Mouse (Mus musculus) hindbrain, embryonic 11.5 days (tissue): ENCODE data around the gene 1700113H08Rik. TPM values are rescaled to one million over a fixed set of nuclear protein-coding genes. Genes with fewer than 3 reads are reported as not detected.

Experiments used
- ATAC-seq: fragments of 200-750 bp; cut with Nextera tagmentation; 2 replicates; pipeline ENCODE4 v1.8.0; 2017; ENCODE audit warnings: mild to moderate bottlenecking, moderate TSS enrichment, moderate library complexity; ENCODE audit not compliant: low FRiP score
- DNase-seq: peaks from one replicate; pipeline ENCODE4 v3.0.0-alpha.2; 2015; ENCODE audit warnings: low spot score
- H3K27ac ChIP-seq: fragments of 300-500 bp; sonication (generic); 2 replicates; pipeline ENCODE4 v1.5.1; 2014; ENCODE audit warnings: mild to moderate bottlenecking, low read depth, low read length
- H3K27me3 ChIP-seq: fragments of 300-500 bp; sonication (generic); 2 replicates; pipeline ENCODE4 v1.6.1; 2014; ENCODE audit warnings: mild to moderate bottlenecking, low read length, moderate library complexity, mixed read lengths; ENCODE audit not compliant: control insufficient read depth, insufficient read depth
- H3K36me3 ChIP-seq: fragments of 300-500 bp; sonication (generic); 2 replicates; pipeline ENCODE4 v1.6.1; 2014; ENCODE audit warnings: mild to moderate bottlenecking, low read length, moderate library complexity, mixed read lengths; ENCODE audit not compliant: control insufficient read depth, insufficient read depth
- H3K4me1 ChIP-seq: fragments of 300-500 bp; sonication (generic); replicated peaks from 2 replicates; pipeline ENCODE4 v1.6.1; 2014; ENCODE audit warnings: low read length, mixed read lengths; ENCODE audit not compliant: control insufficient read depth, insufficient read depth
- H3K4me2 ChIP-seq: fragments of 300-500 bp; sonication (generic); replicated peaks from 2 replicates; pipeline ENCODE4 v1.6.1; 2014; ENCODE audit warnings: mild to moderate bottlenecking, low read depth, low read length
- H3K4me3 ChIP-seq: fragments of 300-500 bp; sonication (generic); 2 replicates; pipeline ENCODE4 v1.5.1; 2014; ENCODE audit warnings: low read depth, low read length
- H3K9ac ChIP-seq: fragments of 300-500 bp; sonication (generic); 2 replicates; pipeline ENCODE4 v1.6.1; 2014; ENCODE audit warnings: low read depth, low read length
- H3K9me3 ChIP-seq: fragments of 300-500 bp; sonication (generic); 2 replicates; pipeline ENCODE4 v1.6.1; 2016; ENCODE audit warnings: low read length; ENCODE audit not compliant: control insufficient read depth
- WGBS: fragments of 180-500 bp; shearing (Covaris S2); extraction: QIAGEN DNeasy Blood & Tissue Kit; methylation state at CpG from one replicate; pipeline ENCODE4 v1.1.7; 2014; 5-methylcytosine and 5-hydroxymethylcytosine counted together
- polyA plus RNA-seq: library from polyadenylated mRNA; unstranded; fragments of >200 nt; fragmentation: Nextera tagmentation; extraction: Ambion mirVana; gene quantifications from 2 replicates; pipeline ENCODE4 v1.2.1, GENCODE M21; 2014

The 1700113H08Rik gene
- polyA plus RNA-seq, 1 experiment from 2014 or later: 0.42 TPM

GRCm38 (mm10) chr10:87032768-87033167 lies 25.1 kb upstream of the 1700113H08Rik start:
- H3K27me3 ChIP-seq: no peaks in the 10 kb centered on the region

GRCm38 (mm10) chr10:87035866-87036265 lies 22.0 kb upstream of the 1700113H08Rik start:
- Histone ChIP-seq H3K4me3 (no peak overlapping the region), H3K27me3 (no peaks in the 10 kb centered on the region), H3K9me3 (no peaks in the 10 kb centered on the region), H3K4me2 (no peak overlapping the region), H3K4me1 (peaks cover 6% of the 10 kb centered on the region), H3K9ac (no peak overlapping the region), H3K36me3 (no peaks in the 10 kb centered on the region), H3K27ac (peak overlapping the region; percentile 24; the same call in 1 of the 2 replicates)
- whole genome bisulfite sequencing: 34% methylated on average over 15 of the region's 15 CpGs
- ATAC-seq (peak; percentile 63; the same call in 1 of the 2 replicates), DNase-seq (peak; percentile 28)

More at GRCm38 (mm10) chr10:87032768-87033167, 25.1 kb upstream of the 1700113H08Rik start:
- WGBS: 90% methylated on average over 8 of the region's 8 CpGs
- no peaks in the 10 kb centered on the region for H3K9me3 ChIP-seq
- no peaks in the 10 kb centered on the region for H3K36me3 ChIP-seq
- no peak overlapping the region for H3K4me2 ChIP-seq
- DNase-seq (no peak), ATAC-seq (no peak)
- peaks cover 6% of the 10 kb centered on the region for H3K4me1 ChIP-seq
- no peak overlapping the region for H3K9ac ChIP-seq
- no peak overlapping the region for H3K4me3 ChIP-seq
- H3K27ac ChIP-seq: no peak overlapping the region

GRCm38 (mm10) chr10:87036271-87036703 lies 21.6 kb upstream of the 1700113H08Rik start:
- Histone ChIP-seq H3K9me3 (no peaks in the 10 kb centered on the region), H3K27me3 (no peaks in the 10 kb centered on the region), H3K9ac (no peak overlapping the region), H3K27ac (no peak overlapping the region), H3K4me1 (peaks cover 6% of the 10 kb centered on the region), H3K36me3 (no peaks in the 10 kb centered on the region), H3K4me2 (0 out of 2 replicates have a peak overlapping the region, but pooled peaks have one; percentile 12), H3K4me3 (no peak overlapping the region)
- peak; percentile 86 for ATAC-seq
- WGBS: 24% methylated on average over 14 of the region's 14 CpGs
- DNase-seq: peak; percentile 58

- Histone ChIP-seq H3K27me3 (no peaks in the 10 kb centered on the region), H3K9ac (no peak overlapping the region), H3K36me3 (no peaks in the 10 kb centered on the region), H3K27ac (peak overlapping the region; percentile 27; the same call in 1 of the 2 replicates), H3K9me3 (no peaks in the 10 kb centered on the region), H3K4me3 (no peak overlapping the region), H3K4me1 (peaks cover 6% of the 10 kb centered on the region), H3K4me2 (no peak overlapping the region)
- DNase-seq (no peak), ATAC-seq (no peak)
- 28% methylated on average over 5 of the region's 5 CpGs for WGBS
Observed at GRCm38 (mm10) chr10:87037062-87037461, 20.8 kb upstream of the 1700113H08Rik start.

- Histone ChIP-seq H3K4me2 (no peak overlapping the region), H3K4me1 (peaks cover 6% of the 10 kb centered on the region), H3K9ac (no peak overlapping the region), H3K36me3 (no peaks in the 10 kb centered on the region), H3K4me3 (no peak overlapping the region), H3K9me3 (no peaks in the 10 kb centered on the region), H3K27ac (no peak overlapping the region), H3K27me3 (no peaks in the 10 kb centered on the region)
- DNase-seq (no peak), ATAC-seq (no peak)
- WGBS: 87% methylated on average over 6 of the region's 6 CpGs
Observed at GRCm38 (mm10) chr10:87039340-87039739, 18.5 kb upstream of the 1700113H08Rik start.

GRCm38 (mm10) chr10:87039800-87040199 lies 18.0 kb upstream of the 1700113H08Rik start:
- Histone ChIP-seq H3K9me3 (no peaks in the 10 kb centered on the region), H3K4me3 (no peak overlapping the region), H3K27me3 (no peaks in the 10 kb centered on the region), H3K36me3 (no peaks in the 10 kb centered on the region), H3K4me1 (peaks cover 6% of the 10 kb centered on the region), H3K9ac (no peak overlapping the region), H3K4me2 (no peak overlapping the region), H3K27ac (no peak overlapping the region)
- no peak for ATAC-seq
- WGBS: 92% methylated on average over 3 of the region's 3 CpGs
- DNase-seq: no peak

- H3K9me3 ChIP-seq: no peaks in the 10 kb centered on the region
- no peaks in the 10 kb centered on the region for H3K27me3 ChIP-seq
- peak; percentile 15; the same call in 1 of the 2 replicates for ATAC-seq
- H3K4me1 ChIP-seq: peaks cover 4% of the 10 kb centered on the region; the same call in 1 of the 2 replicates
- H3K36me3 ChIP-seq: no peaks in the 10 kb centered on the region
- H3K4me2 ChIP-seq: no peak overlapping the region
- no peak overlapping the region for H3K4me3 ChIP-seq
- DNase-seq: no peak
- WGBS: 66% methylated on average over 7 of the region's 7 CpGs
- no peak overlapping the region for H3K9ac ChIP-seq
- H3K27ac ChIP-seq: no peak overlapping the region
Observed at GRCm38 (mm10) chr10:87041265-87041664, 16.6 kb upstream of the 1700113H08Rik start.

GRCm38 (mm10) chr10:87045273-87045672 lies 12.6 kb upstream of the 1700113H08Rik start:
- Histone ChIP-seq H3K4me1 (no peaks in the 10 kb centered on the region), H3K9ac (no peak overlapping the region), H3K9me3 (no peaks in the 10 kb centered on the region), H3K36me3 (no peaks in the 10 kb centered on the region), H3K4me3 (no peak overlapping the region), H3K27me3 (no peaks in the 10 kb centered on the region), H3K27ac (no peak overlapping the region), H3K4me2 (no peak overlapping the region)
- ATAC-seq: no peak
- WGBS: 72% methylated on average over 3 of the region's 3 CpGs
- no peak for DNase-seq

- Histone ChIP-seq H3K4me1 (no peaks in the 10 kb centered on the region), H3K9ac (no peak overlapping the region), H3K27me3 (no peaks in the 10 kb centered on the region), H3K36me3 (no peaks in the 10 kb centered on the region), H3K9me3 (no peaks in the 10 kb centered on the region), H3K27ac (no peak overlapping the region), H3K4me2 (no peak overlapping the region), H3K4me3 (no peak overlapping the region)
- ATAC-seq (peak; percentile 77), DNase-seq (no peak)
- WGBS: 18% methylated on average over 6 of the region's 6 CpGs
Observed at GRCm38 (mm10) chr10:87046469-87046868, 11.4 kb upstream of the 1700113H08Rik start.
